Mouse (Mus musculus) G1E (cell line): ENCODE measurements around the gene Mfrp.

Experiments
- CTCF ChIP-seq: IDR thresholded peaks from 2 replicates; pipeline ENCODE4 v1.5.1; 2012; ENCODE audit warnings: low read depth, low read length, inconsistent platforms, mixed read lengths
- GATA1 ChIP-seq: IDR thresholded peaks from 2 replicates; pipeline ENCODE4 v1.6.1; 2012; ENCODE audit warnings: borderline replicate concordance, low read length, inconsistent platforms, mixed read lengths
- GATA2 ChIP-seq: IDR thresholded peaks from 2 replicates; pipeline ENCODE4 v1.6.1; 2012; ENCODE audit warnings: low read depth, low read length, inconsistent platforms, borderline replicate concordance
- POLR2AphosphoS5 ChIP-seq: IDR thresholded peaks from 2 replicates; pipeline ENCODE4 v1.6.1; 2012; ENCODE audit warnings: low read depth, low read length, inconsistent platforms; ENCODE audit not compliant: insufficient replicate concordance
- TAL1 ChIP-seq: conservative IDR thresholded peaks from 2 replicates; pipeline ENCODE4 v1.6.1; 2012; ENCODE audit warnings: low read depth, low read length, inconsistent platforms, mixed read lengths

DNA sequence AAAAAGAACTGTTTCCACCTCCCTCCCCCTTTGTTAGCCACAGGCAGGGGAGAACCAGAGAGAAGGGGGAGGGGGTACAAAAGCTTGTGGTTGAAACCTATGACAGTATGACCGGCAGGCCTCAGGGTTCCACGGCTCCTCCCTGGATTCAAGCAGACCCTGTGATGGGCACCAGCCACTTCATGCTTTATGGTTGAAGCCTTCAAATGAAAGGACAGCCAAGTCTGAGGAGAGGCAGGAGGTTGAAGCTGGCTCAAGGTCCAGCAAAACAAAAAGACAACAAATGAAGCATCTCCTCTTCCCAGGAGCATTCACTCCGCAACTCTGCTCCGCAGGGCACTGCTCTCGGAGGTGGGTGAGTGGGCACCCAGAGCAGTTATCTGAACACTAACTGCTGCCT is 41.9 kb downstream of the Mfrp start:
- no peak for TF ChIP-seq CTCF
- no peak for TF ChIP-seq POLR2AphosphoS5
- TF ChIP-seq GATA2 = no peak
- no peak for TF ChIP-seq GATA1
- no peak for TF ChIP-seq TAL1
